Mouse (Mus musculus): ENCODE measurements around the gene Mdm2. TPM values are rescaled to one million over a fixed set of nuclear protein-coding genes. Genes with fewer than 3 reads are reported as not detected.
A peak's percentile ranks its signal among the peaks of the same experiment; 100 is the strongest.

Gene Mdm2
- polyA plus RNA-seq, 1 experiment from 2014 or later = 14.8 TPM

GRCm38 (mm10) chr10:117714928-117715500 lies 4.5 kb upstream of the Mdm2 start:
- DNase-seq (ENCODE audit: low spot score) = no peak
- no peaks in the 10 kb centered on the region for H3K27me3 ChIP-seq (ENCODE audit: control insufficient read depth, insufficient read depth, low read length)
- no peak overlapping the region for H3K9ac ChIP-seq (ENCODE audit: low read length)
- no peaks in the 10 kb centered on the region for H3K36me3 ChIP-seq (ENCODE audit: control insufficient read depth, insufficient read depth, low read length)
- ATAC-seq (ENCODE audit: low FRiP score, low TSS enrichment) = no peak
- no peaks in the 10 kb centered on the region for H3K4me1 ChIP-seq (replicated peaks; ENCODE audit: control insufficient read depth, insufficient read depth)
- no peak overlapping the region for H3K4me2 ChIP-seq (replicated peaks; ENCODE audit: low read depth)
- 73% methylated on average over 4 of the region's 4 CpGs for WGBS
- H3K27ac ChIP-seq (replicated peaks) = no peak overlapping the region
- no peak for TF ChIP-seq EP300 (optimal IDR thresholded peaks at IDR 0.05)
- TF ChIP-seq CTCF (IDR thresholded peaks at IDR 0.05; ENCODE audit: low read depth) = no peak
- no peaks in the 10 kb centered on the region for H3K9me3 ChIP-seq (ENCODE audit: control insufficient read depth, low read length)
- no peak overlapping the region for H3K4me3 ChIP-seq (ENCODE audit: low read depth, low read length)

GRCm38 (mm10) chr10:117714048-117714545 lies 3.5 kb upstream of the Mdm2 start:
- DNase-seq (ENCODE audit: low spot score) = no peak
- H3K27me3 ChIP-seq (ENCODE audit: control insufficient read depth, insufficient read depth, low read length) = no peaks in the 10 kb centered on the region
- no peaks in the 10 kb centered on the region for H3K9me3 ChIP-seq (ENCODE audit: control insufficient read depth, low read length)

GRCm38 (mm10) chr10:117713466-117713865 lies 2.9 kb upstream of the Mdm2 start:
- Histone ChIP-seq H3K9ac (ENCODE audit: low read length) (no peak overlapping the region), H3K4me3 (ENCODE audit: low read depth, low read length) (no peak overlapping the region), H3K27me3 (ENCODE audit: control insufficient read depth, insufficient read depth, low read length) (no peaks in the 10 kb centered on the region), H3K9me3 (ENCODE audit: control insufficient read depth, low read length) (no peaks in the 10 kb centered on the region), H3K27ac (replicated peaks) (no peak overlapping the region), H3K4me2 (replicated peaks; ENCODE audit: low read depth) (no peak overlapping the region), H3K4me1 (replicated peaks; ENCODE audit: control insufficient read depth, insufficient read depth) (no peaks in the 10 kb centered on the region), H3K36me3 (ENCODE audit: control insufficient read depth, insufficient read depth, low read length) (no peaks in the 10 kb centered on the region)
- DNase-seq (ENCODE audit: low spot score) = no peak
- 88% methylated on average over 8 of the region's 8 CpGs for WGBS
- ATAC-seq (ENCODE audit: low FRiP score, low TSS enrichment) = no peak
- TF ChIP-seq EP300 (optimal IDR thresholded peaks at IDR 0.05) (no peak), CTCF (IDR thresholded peaks at IDR 0.05; ENCODE audit: low read depth) (no peak)

More at GRCm38 (mm10) chr10:117714048-117714545, 3.5 kb upstream of the Mdm2 start:
- H3K4me3 ChIP-seq (ENCODE audit: low read depth, low read length) = no peak overlapping the region
- ATAC-seq (ENCODE audit: low FRiP score, low TSS enrichment) = no peak
- 82% methylated on average over 3 of the region's 3 CpGs for WGBS
- H3K36me3 ChIP-seq (ENCODE audit: control insufficient read depth, insufficient read depth, low read length) = no peaks in the 10 kb centered on the region
- no peaks in the 10 kb centered on the region for H3K4me1 ChIP-seq (replicated peaks; ENCODE audit: control insufficient read depth, insufficient read depth)
- H3K9ac ChIP-seq (ENCODE audit: low read length) = no peak overlapping the region
- H3K4me2 ChIP-seq (replicated peaks; ENCODE audit: low read depth) = no peak overlapping the region
- TF ChIP-seq EP300 (optimal IDR thresholded peaks at IDR 0.05) (no peak), CTCF (IDR thresholded peaks at IDR 0.05; ENCODE audit: low read depth) (no peak)
- H3K27ac ChIP-seq (replicated peaks) = no peak overlapping the region

GRCm38 (mm10) chr10:117712871-117713270 lies 2.3 kb upstream of the Mdm2 start:
- H3K27ac ChIP-seq (replicated peaks) = no peak overlapping the region
- no peak overlapping the region for H3K4me3 ChIP-seq (ENCODE audit: low read depth, low read length)
- no peaks in the 10 kb centered on the region for H3K36me3 ChIP-seq (ENCODE audit: control insufficient read depth, insufficient read depth, low read length)
- H3K4me1 ChIP-seq (replicated peaks; ENCODE audit: control insufficient read depth, insufficient read depth) = no peaks in the 10 kb centered on the region
- H3K9me3 ChIP-seq (ENCODE audit: control insufficient read depth, low read length) = no peaks in the 10 kb centered on the region
- H3K27me3 ChIP-seq (ENCODE audit: control insufficient read depth, insufficient read depth, low read length) = no peaks in the 10 kb centered on the region
- no peak for ATAC-seq (ENCODE audit: low FRiP score, low TSS enrichment)
- WGBS = 86% methylated on average over 9 of the region's 9 CpGs
- no peak overlapping the region for H3K4me2 ChIP-seq (replicated peaks; ENCODE audit: low read depth)
- TF ChIP-seq EP300 (optimal IDR thresholded peaks at IDR 0.05) (no peak), CTCF (IDR thresholded peaks at IDR 0.05; ENCODE audit: low read depth) (no peak)
- no peak overlapping the region for H3K9ac ChIP-seq (ENCODE audit: low read length)
- no peak for DNase-seq (ENCODE audit: low spot score)

- H3K27me3 ChIP-seq (ENCODE audit: control insufficient read depth, insufficient read depth, low read length) = no peaks in the 10 kb centered on the region
- H3K36me3 ChIP-seq (ENCODE audit: control insufficient read depth, insufficient read depth, low read length) = no peaks in the 10 kb centered on the region
- DNase-seq (ENCODE audit: low spot score) (no peak), ATAC-seq (ENCODE audit: low FRiP score, low TSS enrichment) (no peak)
- H3K4me1 ChIP-seq (replicated peaks; ENCODE audit: control insufficient read depth, insufficient read depth) = no peaks in the 10 kb centered on the region
- H3K4me2 ChIP-seq (replicated peaks; ENCODE audit: low read depth) = no peak overlapping the region
- 89% methylated on average over 9 of the region's 9 CpGs for WGBS
- no peaks in the 10 kb centered on the region for H3K9me3 ChIP-seq (ENCODE audit: control insufficient read depth, low read length)
- 0 out of 2 replicates have a peak overlapping the region, but pooled peaks have one; percentile 99 for H3K27ac ChIP-seq (replicated peaks)
- H3K9ac ChIP-seq (ENCODE audit: low read length) = no peak overlapping the region
- no peak overlapping the region for H3K4me3 ChIP-seq (ENCODE audit: low read depth, low read length)
- TF ChIP-seq CTCF (IDR thresholded peaks at IDR 0.05; ENCODE audit: low read depth) (no peak), EP300 (optimal IDR thresholded peaks at IDR 0.05) (no peak)
Observed at GRCm38 (mm10) chr10:117712191-117712754, 1.7 kb upstream of the Mdm2 start.

- WGBS = 41% methylated on average over 5 of the region's 5 CpGs
- Histone ChIP-seq H3K27ac (replicated peaks) (peak overlapping the region; percentile 99; the same call in 1 of the 2 replicates), H3K4me1 (replicated peaks; ENCODE audit: control insufficient read depth, insufficient read depth) (no peaks in the 10 kb centered on the region), H3K36me3 (ENCODE audit: control insufficient read depth, insufficient read depth, low read length) (peaks cover 5% of the 10 kb centered on the region; the same call in 1 of the 2 replicates), H3K9me3 (ENCODE audit: control insufficient read depth, low read length) (no peaks in the 10 kb centered on the region), H3K4me2 (replicated peaks; ENCODE audit: low read depth) (peak overlapping the region; percentile 64), H3K4me3 (ENCODE audit: low read depth, low read length) (peak overlapping the region; percentile 97; the same call in 1 of the 2 replicates), H3K27me3 (ENCODE audit: control insufficient read depth, insufficient read depth, low read length) (no peaks in the 10 kb centered on the region), H3K9ac (ENCODE audit: low read length) (peak overlapping the region; percentile 62)
- DNase-seq (ENCODE audit: low spot score) (no peak), ATAC-seq (ENCODE audit: low FRiP score, low TSS enrichment) (no peak; the same call in 1 of the 2 replicates)
- TF ChIP-seq EP300 (optimal IDR thresholded peaks at IDR 0.05) (no peak), CTCF (IDR thresholded peaks at IDR 0.05; ENCODE audit: low read depth) (no peak)
Observed at GRCm38 (mm10) chr10:117711408-117711807, 850 bp upstream of the Mdm2 start.

Measured in stomach, postnatal 0 days (tissue).